Mouse (Mus musculus): ENCODE measurements around the gene Psme2. TPM values are rescaled to one million over a fixed set of nuclear protein-coding genes. Genes with fewer than 3 reads are reported as not detected.

Gene Psme2
- total and polyA plus RNA-seq, 3 experiments: 467 to 757 (median 684) TPM

DNA sequence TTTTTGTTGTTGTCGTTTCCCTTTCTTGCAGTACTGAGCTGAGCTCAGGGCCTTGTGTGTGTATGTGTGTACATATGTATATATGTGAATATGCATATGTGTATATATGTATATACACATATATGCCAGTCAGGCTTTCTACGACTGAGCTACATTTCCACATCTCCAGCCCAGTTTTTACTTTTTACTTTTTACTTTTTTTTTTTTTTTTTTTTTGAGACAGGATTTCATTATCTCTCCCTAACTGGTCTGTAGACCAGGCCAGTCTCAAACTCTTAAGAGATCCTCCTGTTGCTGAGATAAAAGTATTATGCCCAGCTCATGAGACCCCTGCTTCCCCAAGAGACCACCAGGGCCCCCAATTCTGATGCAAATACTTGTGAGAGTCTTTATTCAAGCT, 25.9 kb upstream of the Psme2 start:
- Histone ChIP-seq H3K4me2 (ENCODE audit: insufficient read depth, low read depth, poor library complexity, severe bottlenecking) (no peak overlapping the region), H3K4me3 (replicated peaks in 1 of 3; ENCODE audit: low read depth in 2 of 3, low read length in 2 of 3, poor library complexity in 1 of 3) (no peak overlapping the region), H3K27ac (ENCODE audit: insufficient read depth, low read depth) (no peak overlapping the region), H3K27me3 (replicated peaks) (no peaks in the 10 kb centered on the region), H3K9ac (ENCODE audit: insufficient read depth, low read depth) (no peak overlapping the region), H3K36me3 (replicated peaks in 1 of 2; ENCODE audit: control insufficient read depth in 1 of 2, insufficient read depth in 1 of 2, low read length in 1 of 2) (no peaks in the 10 kb centered on the region), H3K9me3 (replicated peaks; ENCODE audit: low read length) (no peaks in the 10 kb centered on the region), H3K4me1 (ENCODE audit: control insufficient read depth in 1 of 2, insufficient read depth in 2 of 2) (no peaks in the 10 kb centered on the region), H3K79me2 (replicated peaks; ENCODE audit: control insufficient read depth, extremely low read depth, insufficient read depth, poor library complexity, severe bottlenecking) (no peaks in the 10 kb centered on the region)
- in situ Hi-C loops (cut with MboI; ENCODE audit: low pct_ligation_motif_present, low pct_unique_long_range_greater_than_20kb, low sequenced_read_pairs) (no loop called here), dilution Hi-C loops (cut with MboI; ENCODE audit: extremely low pct_ligation_motif_present, extremely low pct_unique_long_range_greater_than_20kb, low sequenced_read_pairs) (no loop called here)
- DNase-seq (ENCODE audit: extremely low read depth): no peak
- TF ChIP-seq MAX (IDR thresholded peaks at IDR 0.05; ENCODE audit: low read length) (no peak), ZC3H11A (IDR thresholded peaks at IDR 0.05; ENCODE audit: low read depth, low read length) (no peak), CTCF (conservative IDR thresholded peaks at IDR 0.05 in 1 of 2, IDR thresholded peaks at IDR 0.05 in 1 of 2; ENCODE audit: low read depth in 2 of 2, low read length in 2 of 2) (no peak), NRF1 (IDR thresholded peaks at IDR 0.05; ENCODE audit: low read depth, low read length) (no peak), PAX5 (IDR thresholded peaks at IDR 0.05; ENCODE audit: low read length) (no peak), CHD1 (IDR thresholded peaks at IDR 0.05; ENCODE audit: low read depth, low read length) (no peak), MYC (IDR thresholded peaks at IDR 0.05; ENCODE audit: low read depth, low read length) (no peak), TCF12 (IDR thresholded peaks at IDR 0.05; ENCODE audit: low read depth, low read length) (no peak), RCOR1 (conservative IDR thresholded peaks at IDR 0.05; ENCODE audit: low read depth, low read length) (no peak), POLR2A (IDR thresholded peaks at IDR 0.05; ENCODE audit: low read depth, low read length) (no peak), IRF4 (IDR thresholded peaks at IDR 0.05; ENCODE audit: low read depth, low read length) (no peak), SMC3 (IDR thresholded peaks at IDR 0.05; ENCODE audit: low read depth, low read length) (no peak), HCFC1 (IDR thresholded peaks at IDR 0.05; ENCODE audit: low read depth, low read length) (no peak), JUN (IDR thresholded peaks at IDR 0.05; ENCODE audit: insufficient read depth, low read depth, low read length) (no peak), RAD21 (IDR thresholded peaks at IDR 0.05; ENCODE audit: low read depth, low read length) (no peak)

DNA sequence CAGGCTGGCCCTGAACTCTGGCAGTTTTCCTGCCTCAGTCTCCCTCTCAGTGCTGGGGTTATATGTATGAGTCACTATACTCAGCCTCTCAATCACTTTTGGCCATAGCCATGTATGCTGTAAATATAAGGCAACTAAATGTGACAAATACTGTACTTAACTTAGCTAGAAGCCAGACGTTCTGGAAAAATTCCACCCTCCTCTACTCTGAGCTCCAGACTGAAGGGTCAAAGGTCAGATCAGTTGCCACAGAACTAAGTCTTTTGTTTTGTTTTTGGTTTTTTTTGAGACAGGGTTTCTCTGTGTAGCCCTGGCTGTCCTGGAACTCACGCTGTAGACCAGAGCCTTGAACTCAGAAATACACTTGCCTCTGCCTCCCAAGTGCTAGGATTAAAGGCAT, 25.0 kb upstream of the Psme2 start:
- no peaks in the 10 kb centered on the region for H3K79me2 ChIP-seq (replicated peaks; ENCODE audit: control insufficient read depth, extremely low read depth, insufficient read depth, poor library complexity, severe bottlenecking)
- no peak for DNase-seq (ENCODE audit: extremely low read depth)
- no peaks in the 10 kb centered on the region for H3K4me1 ChIP-seq (ENCODE audit: control insufficient read depth in 1 of 2, insufficient read depth in 2 of 2)
- H3K27me3 ChIP-seq (replicated peaks): no peaks in the 10 kb centered on the region
- dilution Hi-C loops (cut with MboI; ENCODE audit: extremely low pct_ligation_motif_present, extremely low pct_unique_long_range_greater_than_20kb, low sequenced_read_pairs): no loop called here
- H3K9ac ChIP-seq (ENCODE audit: insufficient read depth, low read depth): no peak overlapping the region
- TF ChIP-seq CHD1 (IDR thresholded peaks at IDR 0.05; ENCODE audit: low read depth, low read length): no peak
- TF ChIP-seq MAZ (IDR thresholded peaks at IDR 0.05; ENCODE audit: low read depth, low read length): no peak
- TF ChIP-seq MYC (IDR thresholded peaks at IDR 0.05; ENCODE audit: low read depth, low read length): no peak
- TF ChIP-seq USF2 (conservative IDR thresholded peaks at IDR 0.05; ENCODE audit: low read depth, low read length): no peak
- no peak for TF ChIP-seq TCF12 (IDR thresholded peaks at IDR 0.05; ENCODE audit: low read depth, low read length)
- no peak for TF ChIP-seq POLR2AphosphoS2 (IDR thresholded peaks at IDR 0.05; ENCODE audit: low read depth, low read length)
- no peak for TF ChIP-seq MEF2A (IDR thresholded peaks at IDR 0.05; ENCODE audit: borderline replicate concordance, low read depth, low read length)
- no peak for TF ChIP-seq NRF1 (IDR thresholded peaks at IDR 0.05; ENCODE audit: low read depth, low read length)
- no peak for TF ChIP-seq PAX5 (IDR thresholded peaks at IDR 0.05; ENCODE audit: low read length)
- no peak for TF ChIP-seq ELF1 (IDR thresholded peaks at IDR 0.05; ENCODE audit: low read depth, low read length)
- TF ChIP-seq UBTF (IDR thresholded peaks at IDR 0.05; ENCODE audit: low read depth, low read length): no peak
- no peak for TF ChIP-seq SIN3A (IDR thresholded peaks at IDR 0.05; ENCODE audit: low read length)
- no peak overlapping the region for H3K27ac ChIP-seq (ENCODE audit: insufficient read depth, low read depth)
- no peak overlapping the region for H3K4me3 ChIP-seq (replicated peaks in 1 of 3; ENCODE audit: low read depth in 2 of 3, low read length in 2 of 3, poor library complexity in 1 of 3)
- no peaks in the 10 kb centered on the region for H3K9me3 ChIP-seq (replicated peaks; ENCODE audit: low read length)
- no peak overlapping the region for H3K4me2 ChIP-seq (ENCODE audit: insufficient read depth, low read depth, poor library complexity, severe bottlenecking)
- peaks cover 0 to 2% of the 10 kb centered on the region in 2 experiments for H3K36me3 ChIP-seq (replicated peaks in 1 of 2; ENCODE audit: control insufficient read depth in 1 of 2, insufficient read depth in 1 of 2, low read length in 1 of 2)
- in situ Hi-C loops (cut with MboI; ENCODE audit: low pct_ligation_motif_present, low pct_unique_long_range_greater_than_20kb, low sequenced_read_pairs): no loop called here
